Mouse (Mus musculus) kidney, embryonic 14.5 days (tissue): ENCODE results near the gene Chodl. TPM values are rescaled to one million over a fixed set of nuclear protein-coding genes. Genes with fewer than 3 reads are reported as not detected.

Experiments used
- ATAC-seq: fragments of 200-750 bp; cut with Nextera tagmentation; 2 replicates; pipeline ENCODE4 v1.8.0; 2017; ENCODE audit warnings: moderate number of reproducible peaks, mild to moderate bottlenecking, moderate TSS enrichment, moderate library complexity; ENCODE audit not compliant: low FRiP score, low TSS enrichment
- H3K27ac ChIP-seq: fragments of 300-500 bp; sonication (generic); 2 replicates; pipeline ENCODE4 v1.5.1; 2014; ENCODE audit warnings: low read depth, mild to moderate bottlenecking, low read length, moderate library complexity, mixed read lengths
- H3K27me3 ChIP-seq: fragments of 300-500 bp; sonication (generic); 2 replicates; pipeline ENCODE4 v1.6.1; 2014; ENCODE audit warnings: mild to moderate bottlenecking, low read length; ENCODE audit not compliant: control insufficient read depth, insufficient read depth
- H3K36me3 ChIP-seq: fragments of 300-500 bp; sonication (generic); 2 replicates; pipeline ENCODE4 v1.6.1; 2014; ENCODE audit warnings: low read length, mixed read lengths; ENCODE audit not compliant: control insufficient read depth, insufficient read depth
- H3K4me1 ChIP-seq: fragments of 300-500 bp; sonication (generic); 2 replicates; pipeline ENCODE4 v1.6.1; 2014; ENCODE audit warnings: low read length, mixed read lengths; ENCODE audit not compliant: control insufficient read depth, insufficient read depth
- H3K4me2 ChIP-seq: fragments of 300-500 bp; sonication (generic); replicated peaks from 2 replicates; pipeline ENCODE4 v1.6.1; 2014; ENCODE audit warnings: low read depth, mild to moderate bottlenecking, low read length
- H3K4me3 ChIP-seq: fragments of 300-500 bp; sonication (generic); 2 replicates; pipeline ENCODE4 v1.5.1; 2014; ENCODE audit warnings: mild to moderate bottlenecking, low read length
- H3K9ac ChIP-seq: fragments of 300-500 bp; sonication (generic); 2 replicates; pipeline ENCODE4 v1.6.1; 2014; ENCODE audit warnings: low read depth, mild to moderate bottlenecking, low read length, moderate library complexity
- H3K9me3 ChIP-seq: fragments of 300-500 bp; sonication (generic); 2 replicates; pipeline ENCODE4 v1.6.1; 2016; ENCODE audit warnings: low read length; ENCODE audit not compliant: control insufficient read depth
- WGBS: fragments of 180-500 bp; shearing (Covaris S2); extraction: QIAGEN DNeasy Blood & Tissue Kit; methylation state at CpG from one replicate; pipeline ENCODE4 v1.1.7; 2014; 5-methylcytosine and 5-hydroxymethylcytosine counted together
- polyA plus RNA-seq: library from polyadenylated mRNA; unstranded; fragments of >200 nt; fragmentation: Nextera tagmentation; extraction: Ambion mirVana; gene quantifications from 2 replicates; pipeline ENCODE4 v1.2.1, GENCODE M21; 2014

The Chodl gene
- 1.1 TPM in 2 replicates for polyA plus RNA-seq

- 0 out of 2 replicates have a peak, but pooled peaks cover 5% of the 10 kb centered on the region for H3K4me1 ChIP-seq
- H3K9me3 ChIP-seq, result no peaks in the 10 kb centered on the region
- no peaks in the 10 kb centered on the region; the same call in 1 of the 2 replicates for H3K27me3 ChIP-seq
- peak; percentile 90 for ATAC-seq
- no peak within 1 kb of the TSS for H3K27ac ChIP-seq
- peak within 1 kb of the TSS; percentile 42 for H3K9ac ChIP-seq
- H3K4me3 ChIP-seq, result peak within 1 kb of the TSS; percentile 39
- WGBS, result 8% methylated on average over 19 of the region's 19 CpGs
- peak within 1 kb of the TSS; percentile 84 for H3K4me2 ChIP-seq
- no peaks in the 10 kb centered on the region for H3K36me3 ChIP-seq
These were observed at the start of gene Chodl for GRCm38 (mm10) chr16:78930382-78931286. Chodl (plus strand) TSS chr16:78930948.

- H3K4me3 ChIP-seq, result no peak overlapping the region
- H3K9me3 ChIP-seq, result no peaks in the 10 kb centered on the region
- no peaks in the 10 kb centered on the region for H3K27me3 ChIP-seq
- H3K36me3 ChIP-seq, result no peaks in the 10 kb centered on the region
- H3K9ac ChIP-seq, result no peak overlapping the region
- no peak overlapping the region for H3K27ac ChIP-seq
- no peak for ATAC-seq
- 67% methylated on average over 5 of the region's 5 CpGs for WGBS
- H3K4me2 ChIP-seq, result no peak overlapping the region
- no peaks in the 10 kb centered on the region for H3K4me1 ChIP-seq
These were observed 8.1 kb upstream of the Chodl start for GRCm38 (mm10) chr16:78922644-78923043.

- H3K27me3 ChIP-seq, result no peaks in the 10 kb centered on the region; the same call in 1 of the 2 replicates
- H3K9me3 ChIP-seq, result no peaks in the 10 kb centered on the region
- H3K9ac ChIP-seq, result peak overlapping the region; percentile 42
- peak overlapping the region; percentile 39 for H3K4me3 ChIP-seq
- H3K4me2 ChIP-seq, result peak overlapping the region; percentile 84
- 0 out of 2 replicates have a peak, but pooled peaks cover 5% of the 10 kb centered on the region for H3K4me1 ChIP-seq
- peak; percentile 75 for ATAC-seq
- 11% methylated on average over 16 of the region's 16 CpGs for WGBS
- no peaks in the 10 kb centered on the region for H3K36me3 ChIP-seq
- no peak overlapping the region for H3K27ac ChIP-seq
These were observed 708 bp downstream of the Chodl start for GRCm38 (mm10) chr16:78931287-78932025.

- H3K4me1 ChIP-seq, result 0 out of 2 replicates have a peak, but pooled peaks cover 5% of the 10 kb centered on the region
- no peak overlapping the region for H3K9ac ChIP-seq
- H3K36me3 ChIP-seq, result no peaks in the 10 kb centered on the region
- no peak for ATAC-seq
- no peaks in the 10 kb centered on the region; the same call in 1 of the 2 replicates for H3K27me3 ChIP-seq
- H3K4me2 ChIP-seq, result no peak overlapping the region
- no peak overlapping the region for H3K4me3 ChIP-seq
- H3K9me3 ChIP-seq, result no peaks in the 10 kb centered on the region
- WGBS, result 92% methylated on average over 2 of the region's 2 CpGs
- H3K27ac ChIP-seq, result no peak overlapping the region
These were observed 3.5 kb downstream of the Chodl start for GRCm38 (mm10) chr16:78934298-78934697.

GRCm38 (mm10) chr16:78937755-78938154 lies 7.0 kb downstream of the Chodl start:
- no peaks in the 10 kb centered on the region for H3K36me3 ChIP-seq
- peaks cover 4% of the 10 kb centered on the region; the same call in 1 of the 2 replicates for H3K9me3 ChIP-seq
- no peak overlapping the region for H3K4me2 ChIP-seq
- no peak overlapping the region for H3K4me3 ChIP-seq
- no peak overlapping the region for H3K27ac ChIP-seq
- no peaks in the 10 kb centered on the region for H3K27me3 ChIP-seq
- 45% methylated on average over 8 of the region's 8 CpGs for WGBS
- no peak overlapping the region for H3K9ac ChIP-seq
- H3K4me1 ChIP-seq, result no peaks in the 10 kb centered on the region
- no peak for ATAC-seq

- Histone ChIP-seq H3K9ac (no peak overlapping the region), H3K9me3 (no peaks in the 10 kb centered on the region), H3K4me2 (no peak overlapping the region), H3K27ac (no peak overlapping the region), H3K36me3 (no peaks in the 10 kb centered on the region), H3K27me3 (no peaks in the 10 kb centered on the region), H3K4me3 (no peak overlapping the region), H3K4me1 (no peaks in the 10 kb centered on the region)
- no peak for ATAC-seq
- WGBS, result 78% methylated on average over 4 of the region's 4 CpGs
These were observed 19.6 kb downstream of the Chodl start for GRCm38 (mm10) chr16:78950359-78950758.

- Histone ChIP-seq H3K4me2 (no peak overlapping the region), H3K4me1 (no peaks in the 10 kb centered on the region), H3K36me3 (no peaks in the 10 kb centered on the region), H3K4me3 (no peak overlapping the region), H3K27ac (no peak overlapping the region), H3K9ac (no peak overlapping the region), H3K27me3 (no peaks in the 10 kb centered on the region), H3K9me3 (no peaks in the 10 kb centered on the region)
- WGBS, result 69% methylated on average over 2 of the region's 2 CpGs
- ATAC-seq, result no peak
These were observed 26.7 kb downstream of the Chodl start for GRCm38 (mm10) chr16:78957434-78957833.

GRCm38 (mm10) chr16:78969091-78969731 lies 38.5 kb downstream of the Chodl start:
- Histone ChIP-seq H3K9me3 (no peaks in the 10 kb centered on the region), H3K4me2 (no peak overlapping the region), H3K4me1 (no peaks in the 10 kb centered on the region), H3K36me3 (no peaks in the 10 kb centered on the region), H3K4me3 (no peak overlapping the region), H3K27me3 (no peaks in the 10 kb centered on the region), H3K27ac (no peak overlapping the region), H3K9ac (no peak overlapping the region)
- 35% methylated on average over 13 of the region's 13 CpGs for WGBS
- no peak for ATAC-seq
